Mouse (Mus musculus): ENCODE measurements around the gene Kcnj3.

DNA sequence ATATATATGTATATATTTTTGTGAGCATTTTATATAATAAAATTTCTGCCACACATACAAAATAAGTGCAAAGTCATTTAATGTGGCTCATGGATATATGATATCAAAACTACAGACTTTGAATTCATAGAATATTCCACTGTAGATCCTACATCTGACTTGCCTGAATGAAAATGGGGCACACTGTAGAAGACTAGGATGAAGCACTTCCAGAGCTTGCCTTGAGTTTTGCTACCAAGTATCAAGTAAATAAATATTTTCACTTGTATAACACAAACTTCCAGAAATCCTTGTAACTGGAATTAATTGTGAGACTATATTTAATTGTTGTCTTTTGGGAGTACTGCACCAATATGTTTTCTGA is 44.8 kb downstream of the Kcnj3 start:
- TF ChIP-seq POLR2A (IDR thresholded peaks at IDR 0.05; ENCODE audit: low read depth, low read length) (no peak), CTCF (IDR thresholded peaks at IDR 0.05; ENCODE audit: borderline replicate concordance, insufficient read depth, low read length) (no peak)
